Mouse (Mus musculus) lung, adult 2 months (tissue): ENCODE results near the gene Igf2bp3.

Source experiments
- CTCF ChIP-seq: fragments of 200-500 bp; IDR thresholded peaks from 2 replicates; pipeline ENCODE4 v1.5.1; 2011; ENCODE audit warnings: mild to moderate bottlenecking, low read length, control low read depth; ENCODE audit not compliant: insufficient read depth
- POLR2A ChIP-seq: fragments of 200-500 bp; IDR thresholded peaks from 2 replicates; pipeline ENCODE4 v1.6.1; 2011; ENCODE audit warnings: low read depth, mild to moderate bottlenecking, control low read depth, low read length, borderline replicate concordance; ENCODE audit errors: extremely low read depth

GRCm38 (mm10) chr6:49212931-49213580 lies 1.7 kb downstream of the Igf2bp3 start:
- TF ChIP-seq POLR2A: no peak
- TF ChIP-seq CTCF: no peak
